Mouse (Mus musculus): Measurements from ENCODE around the gene Auh. TPM values are rescaled to one million over a fixed set of nuclear protein-coding genes. Genes with fewer than 3 reads are reported as not detected.

Auh gene
- polyA plus RNA-seq, 2 experiments: 33.8 to 34.0 TPM

- Histone ChIP-seq H3K4me2 (replicated peaks; ENCODE audit: low read depth, low read length, severe bottlenecking) (no peak overlapping the region), H3K36me3 (ENCODE audit: control insufficient read depth, insufficient read depth, low read length) (no peaks in the 10 kb centered on the region), H3K4me1 (ENCODE audit: control insufficient read depth, insufficient read depth, low read length) (no peaks in the 10 kb centered on the region), H3K27ac (replicated peaks; ENCODE audit: low read depth, low read length) (no peak overlapping the region), H3K9me3 (ENCODE audit: control insufficient read depth, low read length) (no peaks in the 10 kb centered on the region), H3K27me3 (ENCODE audit: control insufficient read depth, insufficient read depth, low read length) (no peaks in the 10 kb centered on the region), H3K4me3 (replicated peaks; ENCODE audit: low read length) (no peak overlapping the region), H3K9ac (ENCODE audit: low read depth, low read length, severe bottlenecking) (no peak overlapping the region)
- no peak for TF ChIP-seq POLR2A (IDR thresholded peaks at IDR 0.05; ENCODE audit: borderline replicate concordance, extremely low read depth, insufficient read depth, insufficient read length)
- WGBS: 63% methylated on average over 2 of the region's 2 CpGs
- DNase-seq (ENCODE audit: low spot score) (no peak), ATAC-seq (ENCODE audit: low FRiP score, low read depth) (no peak)
Observed at GRCm38 (mm10) chr13:52828217-52828616, 101.3 kb downstream of the Auh start.

DNA sequence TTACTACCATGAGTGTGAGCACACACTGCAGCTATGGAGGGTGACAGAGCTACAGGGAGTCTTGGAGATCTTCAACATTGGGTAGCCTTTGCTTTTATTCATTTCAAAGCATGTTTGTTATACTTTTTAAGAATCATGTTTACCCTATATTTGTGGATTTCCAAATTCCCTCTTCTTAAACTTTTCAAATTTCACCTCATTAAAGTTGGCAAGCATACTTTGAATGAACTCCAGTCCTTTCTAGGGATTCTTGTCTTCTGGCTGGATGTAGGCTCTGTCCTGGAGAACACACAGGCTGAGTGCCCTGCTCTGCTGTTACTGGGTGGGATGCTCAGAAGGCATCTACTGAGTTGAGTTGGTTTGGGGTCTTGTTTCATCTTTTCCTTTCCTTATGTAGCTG lies 102.8 kb downstream of the Auh start:
- Histone ChIP-seq H3K36me3 (ENCODE audit: control insufficient read depth, insufficient read depth, low read length) (no peaks in the 10 kb centered on the region), H3K4me3 (replicated peaks; ENCODE audit: low read length) (no peak overlapping the region), H3K4me1 (ENCODE audit: control insufficient read depth, insufficient read depth, low read length) (peaks cover 14% of the 10 kb centered on the region), H3K27ac (replicated peaks; ENCODE audit: low read depth, low read length) (no peak overlapping the region), H3K4me2 (replicated peaks; ENCODE audit: low read depth, low read length, severe bottlenecking) (no peak overlapping the region), H3K9me3 (ENCODE audit: control insufficient read depth, low read length) (no peaks in the 10 kb centered on the region), H3K9ac (ENCODE audit: low read depth, low read length, severe bottlenecking) (no peak overlapping the region), H3K27me3 (ENCODE audit: control insufficient read depth, insufficient read depth, low read length) (no peaks in the 10 kb centered on the region)
- TF ChIP-seq POLR2A (IDR thresholded peaks at IDR 0.05; ENCODE audit: borderline replicate concordance, extremely low read depth, insufficient read depth, insufficient read length): no peak
- DNase-seq (ENCODE audit: low spot score) (no peak), ATAC-seq (ENCODE audit: low FRiP score, low read depth) (no peak)

DNA sequence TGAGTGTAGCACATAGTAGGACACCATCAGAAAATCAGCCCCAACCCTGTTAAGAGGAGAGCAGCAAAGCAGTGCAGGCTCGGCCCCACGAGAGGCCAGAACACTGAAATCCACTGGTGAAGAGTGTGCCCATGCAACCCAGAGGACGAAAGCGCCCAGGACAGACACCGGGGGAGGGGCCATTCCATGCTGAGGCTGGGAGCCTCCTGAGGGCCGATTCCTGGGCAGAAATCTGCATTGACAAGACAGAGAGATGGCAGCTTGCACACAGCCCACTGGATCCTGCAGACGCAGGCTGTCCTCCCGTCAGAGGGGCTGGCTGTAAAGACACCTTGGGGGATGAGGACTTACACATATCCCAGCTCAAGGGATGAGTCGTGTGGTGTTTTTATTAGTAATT lies 104.7 kb downstream of the Auh start:
- Histone ChIP-seq H3K27me3 (ENCODE audit: control insufficient read depth, insufficient read depth, low read length) (no peaks in the 10 kb centered on the region), H3K4me2 (replicated peaks; ENCODE audit: low read depth, low read length, severe bottlenecking) (no peak overlapping the region), H3K36me3 (ENCODE audit: control insufficient read depth, insufficient read depth, low read length) (no peaks in the 10 kb centered on the region), H3K9me3 (ENCODE audit: control insufficient read depth, low read length) (no peaks in the 10 kb centered on the region), H3K9ac (ENCODE audit: low read depth, low read length, severe bottlenecking) (no peak overlapping the region), H3K4me1 (ENCODE audit: control insufficient read depth, insufficient read depth, low read length) (peaks cover 21% of the 10 kb centered on the region), H3K27ac (replicated peaks; ENCODE audit: low read depth, low read length) (no peak overlapping the region), H3K4me3 (replicated peaks; ENCODE audit: low read length) (no peak overlapping the region)
- TF ChIP-seq POLR2A (IDR thresholded peaks at IDR 0.05; ENCODE audit: borderline replicate concordance, extremely low read depth, insufficient read depth, insufficient read length): no peak
- DNase-seq (ENCODE audit: low spot score) (no peak), ATAC-seq (ENCODE audit: low FRiP score, low read depth) (no peak)
- WGBS: 44% methylated on average over 9 of the region's 9 CpGs

DNA sequence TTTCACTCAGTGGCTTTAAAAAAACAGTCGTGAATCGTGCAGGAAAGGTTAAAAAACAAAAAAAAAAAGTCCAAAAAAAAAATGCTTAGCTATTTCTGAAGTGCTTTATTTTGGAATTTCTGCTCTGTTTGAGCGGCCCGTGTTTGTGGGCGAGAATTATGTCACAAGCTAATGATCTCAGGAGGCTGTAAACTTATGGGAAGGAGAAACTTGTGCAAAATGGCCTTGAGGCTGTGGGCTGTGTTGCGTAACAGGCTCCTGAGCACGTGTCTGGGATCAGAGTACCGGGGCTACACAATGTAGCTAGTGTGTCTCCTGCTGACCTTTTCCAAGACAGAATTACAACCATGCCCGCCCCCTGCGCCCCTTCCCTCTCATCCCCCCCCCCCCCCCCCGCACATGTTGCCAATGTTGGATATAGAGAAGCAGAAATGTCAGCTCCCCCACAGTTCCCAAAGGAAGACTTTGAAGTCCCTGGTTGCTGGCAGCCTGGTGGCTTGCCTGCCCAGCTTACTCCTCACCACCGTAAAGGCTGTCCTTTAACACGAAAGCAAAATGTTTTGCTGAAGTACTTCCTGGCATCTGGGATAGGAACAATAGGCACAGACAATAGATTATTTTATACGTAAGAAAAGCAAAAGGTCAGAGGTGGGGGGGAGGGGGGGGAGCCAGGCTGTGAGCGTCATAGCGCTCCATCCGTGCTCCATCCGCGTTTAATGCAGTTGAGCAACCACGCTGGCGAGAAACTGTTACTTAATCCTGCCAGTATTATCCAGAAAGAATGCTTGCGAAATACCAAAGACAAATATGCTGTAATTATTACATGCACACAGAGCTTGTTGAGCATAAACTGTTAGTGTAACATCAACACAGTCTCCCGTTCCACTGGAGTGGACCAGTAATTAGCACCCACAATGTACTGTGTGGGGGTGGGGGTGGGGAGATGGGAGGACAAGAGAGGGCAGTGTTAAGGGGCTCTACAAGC lies 107.0 kb downstream of the Auh start:
- Histone ChIP-seq H3K36me3 (ENCODE audit: control insufficient read depth, insufficient read depth, low read length) (no peaks in the 10 kb centered on the region), H3K4me2 (replicated peaks; ENCODE audit: low read depth, low read length, severe bottlenecking) (peak overlapping the region; percentile 28), H3K4me1 (ENCODE audit: control insufficient read depth, insufficient read depth, low read length) (peaks cover 36% of the 10 kb centered on the region), H3K27me3 (ENCODE audit: control insufficient read depth, insufficient read depth, low read length) (no peaks in the 10 kb centered on the region), H3K9me3 (ENCODE audit: control insufficient read depth, low read length) (no peaks in the 10 kb centered on the region), H3K27ac (replicated peaks; ENCODE audit: low read depth, low read length) (peak overlapping the region; percentile 50), H3K9ac (ENCODE audit: low read depth, low read length, severe bottlenecking) (no peak overlapping the region), H3K4me3 (replicated peaks; ENCODE audit: low read length) (no peak overlapping the region)
- peak; percentile 58 for DNase-seq (ENCODE audit: low spot score)
- no peak for TF ChIP-seq POLR2A (IDR thresholded peaks at IDR 0.05; ENCODE audit: borderline replicate concordance, extremely low read depth, insufficient read depth, insufficient read length)
- ATAC-seq (ENCODE audit: low FRiP score, low read depth): peak; percentile 69
- WGBS: 19% methylated on average over 22 of the region's 23 CpGs

- Histone ChIP-seq H3K4me2 (replicated peaks; ENCODE audit: low read depth, low read length, severe bottlenecking) (no peak overlapping the region), H3K4me3 (replicated peaks; ENCODE audit: low read length) (no peak overlapping the region), H3K36me3 (ENCODE audit: control insufficient read depth, insufficient read depth, low read length) (no peaks in the 10 kb centered on the region), H3K4me1 (ENCODE audit: control insufficient read depth, insufficient read depth, low read length) (peaks cover 36% of the 10 kb centered on the region), H3K9ac (ENCODE audit: low read depth, low read length, severe bottlenecking) (no peak overlapping the region), H3K27ac (replicated peaks; ENCODE audit: low read depth, low read length) (peak overlapping the region; percentile 50), H3K9me3 (ENCODE audit: control insufficient read depth, low read length) (no peaks in the 10 kb centered on the region), H3K27me3 (ENCODE audit: control insufficient read depth, insufficient read depth, low read length) (no peaks in the 10 kb centered on the region)
- ATAC-seq (ENCODE audit: low FRiP score, low read depth): no peak
- DNase-seq (ENCODE audit: low spot score): peak; percentile 11
- TF ChIP-seq POLR2A (IDR thresholded peaks at IDR 0.05; ENCODE audit: borderline replicate concordance, extremely low read depth, insufficient read depth, insufficient read length): no peak
- 32% methylated on average over 9 of the region's 9 CpGs for WGBS
Observed at GRCm38 (mm10) chr13:52821571-52821970, 107.9 kb downstream of the Auh start.
